Mouse (Mus musculus): ENCODE measurements at regions not wholly inside any gene's neighbourhood (a gene's known extent, or its start where the extent isn't known, plus 50 kb on each side); places are given as distances from the start of the nearest gene placed in this dataset.

DNA sequence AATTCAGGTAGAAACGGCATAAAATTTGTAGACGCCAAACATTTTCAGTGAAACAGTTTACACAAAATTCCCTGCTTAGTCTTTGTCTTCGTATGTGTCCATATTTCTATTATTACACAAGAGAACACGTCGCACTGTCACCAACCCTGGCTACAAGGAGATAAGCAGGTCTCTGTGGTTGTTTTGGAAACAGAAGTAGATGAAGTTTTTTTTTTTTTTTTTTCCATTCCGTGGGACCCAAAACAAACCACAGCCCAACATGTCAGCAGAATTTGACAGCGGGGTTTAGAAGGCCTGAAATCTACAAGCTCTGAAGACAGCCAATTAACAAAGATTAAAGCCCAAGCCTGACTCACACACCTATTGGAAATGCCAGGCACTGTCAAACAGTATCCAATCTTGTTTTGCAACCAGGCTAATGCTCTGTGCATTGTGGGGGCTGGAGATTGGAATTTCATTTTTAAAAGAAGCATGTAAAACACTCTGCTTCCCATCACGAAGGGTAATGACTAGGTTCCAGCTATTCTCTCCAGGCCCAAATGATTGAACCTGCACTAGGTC is 428.5 kb upstream of the Btbd3 start:
- DNase-seq (ENCODE audit: low read depth, low spot score) = no peak

DNA sequence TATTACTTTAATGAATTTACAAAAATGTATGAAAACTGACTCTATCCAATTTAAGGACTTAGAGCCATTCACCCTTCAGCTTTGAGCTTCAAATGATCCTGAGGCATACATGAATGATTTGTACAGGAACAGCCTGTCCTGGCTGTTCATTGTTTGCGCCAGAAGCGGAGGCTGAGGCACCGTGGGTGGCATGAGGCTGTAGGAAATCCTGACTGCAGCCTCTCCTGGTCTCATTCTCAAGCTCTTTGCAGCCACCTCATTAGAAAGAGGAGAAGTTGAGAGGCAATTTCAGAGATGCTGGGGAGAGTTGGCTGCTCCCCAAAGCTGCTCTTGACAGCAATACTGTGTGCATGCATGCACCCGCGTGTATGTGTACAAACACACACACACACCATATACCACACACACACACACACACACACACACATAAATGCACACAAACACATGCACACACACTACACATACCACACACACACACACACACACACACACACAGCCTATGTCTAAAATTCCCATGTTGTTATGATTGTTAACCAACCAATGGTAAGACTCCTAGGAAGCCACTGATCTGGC is 434.9 kb upstream of the Btbd3 start:
- no peak for DNase-seq (ENCODE audit: low read depth, low spot score)

DNA sequence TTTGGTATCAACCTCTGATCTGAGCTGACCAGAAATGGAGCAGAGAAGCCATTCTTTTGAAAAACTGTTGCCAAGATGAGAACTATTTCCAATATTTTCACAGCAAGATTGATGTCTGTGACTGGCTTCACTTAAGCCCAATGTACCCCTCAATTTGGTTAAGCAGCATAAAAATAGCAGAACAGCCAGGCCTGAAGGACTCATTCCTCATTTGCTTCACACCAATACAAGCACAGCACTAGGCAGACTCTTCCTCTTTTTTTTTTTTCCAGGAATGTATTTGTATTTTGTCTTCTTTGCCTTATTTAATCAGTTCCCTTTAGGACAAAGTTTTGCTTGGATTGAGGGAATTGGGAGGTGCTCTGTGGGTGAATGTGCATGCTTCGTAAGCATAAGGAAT is 441.4 kb upstream of the Btbd3 start:
- no peak for DNase-seq (ENCODE audit: low read depth, low spot score)

DNA sequence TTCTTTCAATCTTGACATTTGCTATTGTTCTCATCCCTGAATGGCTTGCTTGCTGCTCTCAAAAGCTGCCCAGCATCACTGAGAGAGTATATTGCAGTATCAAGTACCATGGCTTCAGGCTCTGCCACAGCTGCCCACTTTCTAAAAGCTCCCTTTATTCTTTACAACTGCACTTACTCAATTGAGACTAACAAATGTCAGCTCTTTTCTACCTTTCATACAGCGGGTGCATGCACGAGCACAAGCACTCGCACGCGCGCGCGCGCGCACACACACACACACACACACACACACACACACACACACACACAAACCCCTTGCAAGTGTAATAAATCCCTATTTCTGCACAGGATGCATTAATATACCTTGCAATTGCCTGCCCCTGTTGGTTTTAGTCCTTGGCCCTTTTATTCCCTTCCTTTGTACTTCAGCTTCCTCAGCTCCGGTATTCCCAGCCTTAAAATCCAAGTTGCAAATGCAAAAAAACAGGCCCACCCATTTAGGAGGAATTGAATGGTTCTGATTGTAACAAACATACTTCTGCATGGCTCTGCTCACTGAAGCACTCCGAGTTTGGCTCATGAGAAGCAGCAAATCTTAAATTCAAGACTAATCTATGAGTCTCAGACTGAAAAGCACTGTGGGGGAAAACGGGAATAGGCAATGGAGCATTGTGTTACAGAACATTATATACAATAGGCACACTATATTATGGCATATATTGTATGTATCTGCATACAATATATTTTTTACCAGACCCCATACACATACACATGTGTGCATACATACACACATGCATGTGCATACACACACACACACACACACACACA is 447.7 kb upstream of the Btbd3 start:
- no peak for DNase-seq (ENCODE audit: low read depth, low spot score)

DNA sequence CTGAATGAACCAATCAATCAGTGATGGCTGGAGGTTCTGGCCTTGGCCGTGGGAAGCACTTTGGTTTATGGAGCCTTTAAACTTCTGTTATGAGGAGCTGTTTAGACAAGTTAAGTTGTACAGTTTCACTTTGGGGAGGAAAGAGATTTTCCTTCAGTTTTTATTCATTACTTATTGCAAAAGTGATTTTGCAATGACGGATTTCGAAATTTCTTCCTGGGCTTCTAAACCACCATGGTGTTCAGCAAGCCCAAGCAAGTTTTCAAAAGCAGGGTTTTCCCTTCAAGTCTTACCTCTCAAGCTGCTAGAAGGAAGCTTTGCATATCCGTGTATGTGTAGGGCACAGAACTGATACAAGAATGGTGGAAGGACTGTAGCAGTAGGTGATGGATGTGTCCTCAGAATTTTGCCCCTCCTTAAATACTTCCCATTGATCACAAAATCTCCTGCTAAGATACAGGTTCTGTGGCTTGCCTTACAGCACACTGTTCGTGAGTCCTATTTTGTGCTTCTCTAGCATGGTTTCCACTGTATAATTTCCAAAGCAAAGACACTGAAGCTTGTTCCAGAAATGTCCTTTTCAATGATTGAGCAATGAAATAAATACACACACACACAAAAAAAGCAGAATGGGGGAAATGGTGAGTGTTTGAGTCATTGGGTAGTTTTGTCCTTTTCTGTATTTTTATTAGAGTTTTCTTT is 448.6 kb upstream of the Btbd3 start:
- no peak for DNase-seq (ENCODE audit: low read depth, low spot score)

DNA sequence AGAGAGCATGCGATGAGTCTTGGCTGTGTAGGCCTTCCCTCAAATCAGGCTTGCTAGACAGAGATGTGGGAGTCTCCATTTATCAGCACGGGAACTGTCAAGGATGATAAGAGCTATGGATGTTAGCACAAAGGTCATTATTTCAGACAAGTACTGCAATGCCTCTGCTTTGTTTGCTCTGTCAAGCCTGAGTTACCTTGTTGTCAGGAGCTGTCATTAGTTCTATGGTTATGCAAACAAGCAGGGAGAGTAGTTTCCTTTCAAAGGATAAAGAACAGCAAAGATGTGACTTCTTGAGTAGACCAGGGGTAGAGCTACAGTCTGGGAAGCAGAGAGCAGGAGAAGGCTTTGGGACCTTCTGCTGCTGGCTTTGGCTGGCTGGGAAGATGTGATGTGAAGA is 461.5 kb upstream of the Btbd3 start:
- no peak for DNase-seq (ENCODE audit: low read depth, low spot score)

DNA sequence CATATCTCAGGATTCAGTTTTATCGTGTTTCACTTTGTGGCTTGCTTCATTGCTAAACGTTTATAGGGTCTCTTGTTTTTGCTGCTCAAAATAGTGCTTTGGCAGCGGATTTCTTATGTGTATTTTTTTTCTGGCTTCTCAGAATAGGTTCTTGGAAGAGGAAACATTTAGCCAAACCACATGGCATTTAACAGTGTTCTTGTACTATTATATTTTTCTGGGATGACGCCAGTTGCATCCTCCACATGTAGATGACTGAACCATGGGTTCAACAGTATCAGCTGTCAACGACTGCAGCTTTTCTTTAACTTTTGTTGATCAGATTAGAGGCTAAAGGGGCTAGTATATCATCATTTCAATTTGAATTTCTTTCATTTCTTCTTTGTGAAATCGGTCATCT is 472.3 kb upstream of the Btbd3 start:
- no peak for DNase-seq (ENCODE audit: low read depth, low spot score)

DNA sequence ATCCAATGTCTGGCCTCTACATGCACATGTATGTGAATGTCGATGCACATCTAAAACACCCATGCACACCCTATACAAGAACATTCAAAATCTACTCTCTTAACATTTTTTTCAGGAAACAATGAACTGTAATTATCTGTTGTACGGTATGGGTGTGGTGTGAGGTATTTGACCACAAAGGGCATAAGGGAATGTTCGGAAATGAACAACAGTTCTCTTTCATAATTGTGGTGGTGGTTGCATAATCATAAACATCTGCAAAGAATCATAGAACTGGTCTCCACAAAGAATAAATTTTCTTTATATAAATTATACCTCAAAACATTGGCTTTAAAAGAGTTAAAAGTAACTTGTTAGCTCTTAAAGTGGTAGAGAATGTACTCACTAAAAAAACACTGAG is 478.9 kb upstream of the Btbd3 start:
- no peak for DNase-seq (ENCODE audit: low read depth, low spot score)

DNA sequence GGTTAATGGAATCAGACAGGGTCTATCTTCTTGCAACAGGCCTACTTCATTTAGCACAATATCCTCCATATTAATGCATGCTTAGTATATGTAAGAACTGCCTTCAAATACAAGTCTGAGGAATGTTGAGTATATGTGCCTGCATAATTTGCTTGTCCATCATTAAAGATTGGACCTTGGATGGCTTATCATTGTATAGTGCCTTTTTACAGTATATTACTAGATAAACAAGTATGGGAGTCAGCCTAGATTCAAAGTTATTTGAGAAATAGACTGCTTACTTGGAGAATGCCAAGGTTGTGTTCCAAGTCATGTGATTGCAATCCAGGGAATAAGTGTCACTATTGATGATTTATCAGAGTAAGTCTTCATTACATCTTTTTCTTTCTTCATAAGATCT is 491.6 kb upstream of the Btbd3 start:
- no peak for DNase-seq (ENCODE audit: low read depth, low spot score)

DNA sequence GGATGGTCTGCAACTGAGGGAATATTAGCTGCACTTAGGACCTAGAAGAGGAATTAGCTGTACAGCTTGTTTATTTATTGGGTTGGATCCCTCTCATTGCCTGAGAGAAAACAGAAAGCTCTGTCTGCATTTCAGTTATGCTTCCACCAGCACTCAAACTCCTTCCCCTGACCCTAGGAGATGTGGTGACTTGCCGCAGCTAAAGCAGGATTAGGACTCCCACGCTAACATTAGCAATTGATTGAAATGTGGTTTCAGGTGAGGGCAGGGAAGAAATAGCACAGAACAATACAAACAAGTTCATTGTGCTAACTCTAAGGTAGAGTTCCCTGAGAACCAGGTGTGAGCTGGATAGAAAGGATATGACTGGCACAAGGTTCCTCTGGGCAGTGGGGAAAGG is 496.9 kb upstream of the Btbd3 start:
- no peak for DNase-seq (ENCODE audit: low read depth, low spot score)

DNA sequence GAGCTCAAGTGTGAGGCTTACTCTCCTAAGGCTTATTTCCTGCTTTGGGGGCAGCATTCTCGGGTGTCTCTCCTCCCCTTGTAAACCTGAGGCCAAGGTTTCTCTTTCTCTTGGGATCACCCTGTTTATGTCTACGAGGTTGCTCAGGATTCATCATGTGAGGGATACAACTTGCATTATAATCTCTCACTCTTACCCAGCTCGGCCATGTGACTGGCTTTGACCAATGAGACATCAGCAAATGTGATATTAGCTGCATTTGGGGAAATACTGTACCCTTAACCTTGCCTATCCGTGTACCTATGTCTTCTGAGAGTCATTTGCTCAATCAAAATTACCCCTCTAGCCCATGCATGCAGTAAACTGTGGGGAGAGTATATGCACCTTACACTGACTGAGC is 498.0 kb upstream of the Btbd3 start:
- DNase-seq (ENCODE audit: low read depth, low spot score) = no peak

DNA sequence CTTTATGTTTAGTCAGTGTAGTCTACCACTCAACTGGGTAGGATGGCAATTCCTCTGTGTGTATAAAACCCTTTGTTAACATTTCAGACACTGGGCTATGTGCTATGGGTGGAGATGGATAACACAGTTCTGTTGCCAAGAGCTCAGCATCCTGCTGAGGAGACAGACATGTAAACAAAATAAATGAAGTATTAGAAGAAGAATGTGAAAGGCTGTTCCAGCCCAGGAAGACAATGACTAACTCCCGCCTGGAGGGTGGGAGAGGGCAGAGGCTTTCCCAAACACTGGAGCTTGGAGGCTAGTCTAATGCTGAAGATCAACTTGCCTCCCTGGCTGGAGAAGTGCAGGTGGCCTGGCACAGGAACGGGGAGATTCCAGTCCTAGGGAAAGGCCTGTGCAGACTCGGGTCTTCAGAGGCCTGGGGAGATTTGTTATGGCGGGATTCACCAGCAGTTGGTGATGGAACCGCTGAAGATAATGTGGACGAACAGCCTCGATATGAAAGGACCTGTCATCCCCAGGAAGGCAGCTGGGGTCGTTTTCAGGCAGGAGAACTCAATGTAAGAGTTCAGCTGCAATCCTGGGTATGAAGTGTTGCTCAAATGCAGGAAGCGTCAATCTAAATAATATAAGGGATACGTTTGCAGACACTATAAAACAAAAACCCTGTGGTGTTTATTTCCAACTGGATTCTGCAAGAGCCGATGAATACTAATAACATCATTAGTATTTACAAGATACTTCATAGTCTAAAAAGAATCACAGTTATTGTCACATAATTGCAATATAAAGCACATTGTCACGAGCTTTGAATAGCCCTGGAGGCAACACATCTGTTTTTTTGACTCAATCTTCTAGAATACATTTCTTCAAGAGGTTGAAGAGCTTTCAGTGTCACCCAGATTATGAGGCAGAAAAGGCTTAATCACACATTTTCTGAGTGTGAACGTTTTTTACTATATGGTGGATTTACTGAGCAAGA is 498.8 kb upstream of the Btbd3 start:
- no peak for DNase-seq (ENCODE audit: low read depth, low spot score)

DNA sequence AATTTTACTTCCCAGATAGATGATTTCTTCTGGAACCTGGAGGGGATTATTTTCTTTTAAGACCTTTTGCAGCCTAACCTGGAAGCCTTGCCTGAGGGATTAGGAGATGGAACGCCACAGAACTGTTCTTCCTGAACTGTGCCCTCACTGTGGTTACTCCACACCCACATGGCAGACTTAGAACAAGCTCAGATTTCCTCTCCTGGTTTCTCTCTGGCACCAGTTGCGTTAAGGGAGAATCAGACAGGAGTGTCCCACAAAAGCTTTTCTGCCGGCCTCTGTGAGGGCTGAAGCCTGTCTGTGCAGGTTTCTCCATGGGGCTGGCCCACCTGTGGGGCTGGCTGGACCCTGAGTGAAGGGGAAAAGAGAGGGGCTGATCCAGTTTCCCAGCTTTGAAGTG is 500.1 kb upstream of the Btbd3 start:
- peak; percentile 19 for DNase-seq (ENCODE audit: low read depth, low spot score)

DNA sequence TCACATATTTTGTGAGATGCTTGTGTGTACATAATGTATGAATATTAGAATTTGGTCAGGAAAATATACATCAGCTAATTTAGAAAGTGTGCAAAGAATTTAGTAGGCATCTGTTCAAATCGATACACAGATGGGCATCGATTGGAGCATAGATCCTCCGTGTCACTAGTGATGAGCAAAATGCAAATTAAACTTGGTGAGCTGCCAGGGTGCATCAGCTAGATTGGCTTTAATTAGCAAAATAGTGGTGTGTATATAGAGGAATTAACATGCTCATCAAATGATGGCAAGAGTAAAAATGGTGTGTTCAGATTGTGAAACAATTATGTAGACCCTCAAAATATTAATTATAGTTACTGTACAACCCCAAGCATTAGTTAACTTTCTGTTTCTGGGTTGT is 501.9 kb upstream of the Btbd3 start:
- DNase-seq (ENCODE audit: low read depth, low spot score) = no peak

DNA sequence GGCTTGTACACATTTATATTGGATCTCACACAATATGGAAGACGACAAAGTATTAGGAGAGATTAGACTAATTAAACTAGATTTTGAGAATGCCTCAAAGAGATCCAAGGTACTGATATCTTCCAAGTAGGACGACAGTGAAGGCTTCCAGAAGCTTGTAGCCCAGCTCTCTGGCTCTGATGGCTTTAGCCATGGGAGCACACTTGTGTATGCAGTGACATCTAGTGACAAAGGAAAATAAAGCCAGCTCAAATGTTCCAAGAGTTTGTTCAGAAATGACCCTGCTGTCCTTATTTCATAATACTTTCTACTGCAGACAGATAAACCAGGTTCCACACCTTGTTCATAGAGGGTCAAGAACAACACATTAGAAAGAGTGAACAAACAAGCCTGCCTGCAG is 524.0 kb upstream of the Btbd3 start:
- peak; percentile 47 for DNase-seq (ENCODE audit: low read depth, low spot score)

DNA sequence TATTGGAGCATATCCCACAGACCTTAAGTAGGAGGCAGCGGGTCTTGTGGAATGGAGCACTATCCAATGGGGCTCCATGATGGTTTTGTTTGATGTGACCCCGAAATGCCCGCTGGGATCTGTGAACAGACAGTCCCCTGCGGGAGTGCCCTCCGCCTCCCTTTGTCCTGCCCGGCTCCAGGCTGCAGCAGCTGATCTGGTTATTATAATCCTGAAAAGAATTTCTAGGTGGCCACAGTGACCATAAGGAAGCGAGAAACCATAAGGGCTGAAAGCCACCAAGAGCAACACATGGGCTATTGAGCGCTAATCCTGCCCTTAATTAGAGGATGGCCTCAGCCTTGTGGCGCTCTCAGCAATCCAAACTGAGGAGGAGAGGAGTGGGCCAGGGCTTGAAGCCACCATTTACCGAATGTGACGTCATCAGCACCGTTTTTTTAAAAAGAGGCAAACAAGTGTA is 525.9 kb upstream of the Btbd3 start:
- DNase-seq (ENCODE audit: low read depth, low spot score) = no peak

DNA sequence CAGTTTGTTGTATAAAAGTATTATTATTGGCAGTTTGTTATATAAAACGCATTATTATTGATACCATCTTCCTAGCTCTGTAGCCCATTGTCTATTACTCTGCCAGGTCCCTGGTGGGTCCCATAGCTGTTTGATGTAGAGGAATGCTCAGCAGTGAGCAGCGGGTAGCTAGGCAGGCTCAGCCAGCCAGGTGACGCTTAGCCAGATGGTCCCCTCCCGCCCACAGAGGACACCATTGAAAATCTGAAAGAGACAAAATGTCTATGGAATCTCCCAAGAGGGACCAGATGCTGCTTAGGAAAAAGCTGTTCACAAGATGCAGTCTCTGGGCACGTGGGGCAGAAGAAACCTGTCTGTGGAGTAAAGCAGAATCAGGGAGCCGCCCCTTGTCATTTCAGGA is 526.5 kb upstream of the Btbd3 start:
- no peak for DNase-seq (ENCODE audit: low read depth, low spot score)

DNA sequence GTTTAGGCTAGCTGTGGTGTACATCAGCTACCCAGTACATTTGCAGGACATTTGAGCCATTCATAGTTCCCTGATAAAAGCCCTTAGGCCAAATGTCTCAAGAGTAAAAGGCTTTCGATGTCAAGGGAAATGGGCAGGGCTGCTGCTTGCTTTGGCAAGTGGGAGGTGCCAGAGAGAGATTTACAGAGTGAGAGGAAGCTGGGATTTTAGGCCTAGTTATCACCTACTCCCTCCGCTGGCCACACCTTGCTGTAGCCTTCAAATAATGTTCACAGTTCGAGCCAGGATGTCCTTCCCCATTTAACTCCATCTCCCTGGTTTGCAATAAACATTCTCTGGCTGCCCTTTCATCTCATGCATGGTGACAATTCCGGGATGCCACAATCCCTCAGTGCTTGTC is 527.2 kb upstream of the Btbd3 start:
- DNase-seq (ENCODE audit: low read depth, low spot score) = no peak

DNA sequence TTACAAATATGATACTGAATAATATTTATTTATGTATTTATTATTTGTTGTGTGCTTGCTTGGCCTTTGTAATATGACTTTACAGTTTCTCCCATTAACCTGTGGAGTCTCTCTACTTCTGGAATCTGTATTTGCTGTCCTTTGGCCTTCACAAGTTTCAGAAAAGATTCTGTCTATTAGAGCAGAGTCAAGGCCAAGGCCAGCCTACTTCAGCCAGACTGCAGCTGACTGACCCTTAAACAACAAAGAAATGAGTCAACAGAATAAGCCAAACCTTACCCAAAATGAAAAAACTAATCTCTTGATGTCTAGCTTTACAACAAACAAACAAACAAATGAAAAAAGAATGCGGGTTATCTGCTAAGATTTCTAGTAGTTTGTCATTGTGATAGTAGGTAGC is 532.7 kb upstream of the Btbd3 start:
- DNase-seq (ENCODE audit: low read depth, low spot score) = no peak

DNA sequence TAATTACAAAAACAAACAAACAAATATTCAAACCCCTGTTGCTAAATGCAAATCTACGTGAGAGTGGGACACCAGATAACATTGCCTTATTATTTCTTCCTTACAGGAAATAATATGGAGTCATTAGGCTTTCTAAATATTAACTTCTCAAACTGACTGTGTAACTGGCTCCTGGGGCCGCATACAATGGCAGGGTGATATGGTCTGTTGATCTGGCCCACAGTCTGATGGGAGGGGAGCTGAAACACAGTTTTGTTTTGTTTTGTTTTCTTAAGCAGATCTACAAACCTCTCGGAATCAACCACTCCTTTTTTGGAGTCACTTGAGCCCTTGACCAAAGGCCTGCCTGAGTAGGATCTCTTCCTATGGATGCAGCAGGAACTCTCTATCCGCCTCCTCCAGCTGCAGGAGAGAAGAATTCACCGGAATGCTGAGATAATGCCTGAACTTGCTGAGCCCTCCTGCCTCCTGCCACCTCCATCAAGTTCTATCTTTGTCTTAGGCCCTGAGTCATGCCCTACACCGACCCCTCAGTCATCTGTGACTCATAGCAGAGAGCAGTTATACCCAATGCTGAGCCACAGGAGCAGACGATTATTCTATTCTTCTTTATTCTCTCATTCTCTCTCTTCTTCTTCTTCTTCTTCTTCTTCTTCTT is 534.5 kb upstream of the Btbd3 start:
- DNase-seq (ENCODE audit: low read depth, low spot score) = no peak

DNA sequence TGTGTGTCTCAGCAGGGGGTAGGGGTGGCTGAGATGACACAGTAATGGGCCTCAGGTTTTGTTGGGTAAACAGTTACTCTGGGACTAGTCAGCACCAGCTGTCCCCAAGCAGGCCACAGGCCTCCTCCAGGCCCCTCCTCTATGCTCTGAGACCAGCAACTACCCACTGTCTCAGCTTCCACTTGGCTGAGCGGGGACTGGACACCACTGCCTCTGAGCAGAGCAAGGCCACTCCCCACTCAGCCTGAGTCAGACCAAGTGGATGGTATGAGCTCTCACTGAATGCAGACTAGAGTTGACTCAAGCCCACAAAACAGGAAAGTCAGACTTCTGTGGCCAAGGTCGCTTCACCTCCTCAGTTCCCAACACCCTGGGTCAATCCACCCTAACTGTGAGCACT is 540.5 kb upstream of the Btbd3 start:
- no peak for DNase-seq (ENCODE audit: low read depth, low spot score)
